Mouse (Mus musculus) forelimb bud, embryonic 11.5 days (tissue): Measurements from ENCODE around the gene Idua.

ENCODE experiments used
- DNase-seq: peaks from one replicate; pipeline ENCODE4 v3.0.0-alpha.2; 2012; ENCODE audit warnings: low read depth, low spot score

The Idua gene

GRCm38 (mm10) chr5:108654444-108654990, 5.6 kb upstream of the Idua start:
- no peak for DNase-seq

- DNase-seq, result no peak
Measured at GRCm38 (mm10) chr5:108655381-108655780, 4.8 kb upstream of the Idua start.

- DNase-seq, result no peak
Measured at GRCm38 (mm10) chr5:108655891-108656650, 4.1 kb upstream of the Idua start.

- DNase-seq, result no peak
Measured at GRCm38 (mm10) chr5:108657406-108657805, 2.7 kb upstream of the Idua start.

GRCm38 (mm10) chr5:108658611-108659010, 1.5 kb upstream of the Idua start:
- no peak for DNase-seq

GRCm38 (mm10) chr5:108660632-108661268, 619 bp downstream of the Idua start:
- peak; percentile 85 for DNase-seq

GRCm38 (mm10) chr5:108662772-108663171, 2.6 kb downstream of the Idua start:
- no peak for DNase-seq

- DNase-seq, result no peak
Measured at GRCm38 (mm10) chr5:108665066-108665465, 4.9 kb downstream of the Idua start.

GRCm38 (mm10) chr5:108667370-108667769, 7.2 kb downstream of the Idua start:
- no peak for DNase-seq

GRCm38 (mm10) chr5:108668387-108668932, 8.3 kb downstream of the Idua start:
- no peak for DNase-seq

GRCm38 (mm10) chr5:108668977-108669936, 9.1 kb downstream of the Idua start, which contains the start of gene Dgkq:
Gene Dgkq (minus strand): TSS chr5:108669672.
- peak; percentile 83 for DNase-seq

GRCm38 (mm10) chr5:108669986-108670385, 9.9 kb downstream of the Idua start:
- DNase-seq, result no peak

GRCm38 (mm10) chr5:108670785-108671184, 10.7 kb downstream of the Idua start:
- DNase-seq, result no peak

- no peak for DNase-seq
Measured at GRCm38 (mm10) chr5:108671757-108672156, 11.6 kb downstream of the Idua start.

GRCm38 (mm10) chr5:108674624-108675023, 14.5 kb downstream of the Idua start:
- DNase-seq, result no peak

- DNase-seq, result no peak
Measured at GRCm38 (mm10) chr5:108675251-108675816, 15.2 kb downstream of the Idua start, which contains the start of gene Slc26a1. Gene Slc26a1 (minus strand): TSS chr5:108675569.

GRCm38 (mm10) chr5:108676772-108677498, 16.8 kb downstream of the Idua start:
- DNase-seq, result no peak

- peak; percentile 74 for DNase-seq
Measured at GRCm38 (mm10) chr5:108677605-108678295, 17.6 kb downstream of the Idua start.

GRCm38 (mm10) chr5:108678296-108678854, 18.2 kb downstream of the Idua start:
- DNase-seq, result no peak
